Mouse (Mus musculus): ENCODE results near the gene Crybg2. TPM values are rescaled to one million over a fixed set of nuclear protein-coding genes. Genes with fewer than 3 reads are reported as not detected.

Gene Crybg2
- polyA plus RNA-seq, 1 experiment from 2014 or later: 2.8 TPM

GRCm38 (mm10) chr4:134120192-134120805, 59.7 kb downstream of the Crybg2 start:
- no peak for ATAC-seq
- Histone ChIP-seq H3K27ac (ENCODE audit: low read length) (no peak overlapping the region), H3K9ac (replicated peaks; ENCODE audit: low read depth) (no peak overlapping the region), H3K9me3 (ENCODE audit: low read length) (no peaks in the 10 kb centered on the region), H3K4me2 (replicated peaks; ENCODE audit: low read depth, low read length) (no peak overlapping the region), H3K36me3 (ENCODE audit: insufficient read depth, low read length) (no peaks in the 10 kb centered on the region), H3K27me3 (replicated peaks; ENCODE audit: insufficient read depth, low read length) (no peaks in the 10 kb centered on the region), H3K4me3 (ENCODE audit: low read depth, low read length) (no peak overlapping the region), H3K4me1 (ENCODE audit: insufficient read depth, low read depth, low read length) (no peaks in the 10 kb centered on the region)
- TF ChIP-seq EP300 (IDR thresholded peaks at IDR 0.05) (no peak), CTCF (IDR thresholded peaks at IDR 0.05) (no peak)
- 76% methylated on average over 6 of the region's 6 CpGs for WGBS
- DNase-seq (ENCODE audit: low spot score): no peak

- Histone ChIP-seq H3K4me3 (ENCODE audit: low read depth, low read length) (no peak overlapping the region), H3K9ac (replicated peaks; ENCODE audit: low read depth) (no peak overlapping the region), H3K9me3 (ENCODE audit: low read length) (no peaks in the 10 kb centered on the region), H3K27me3 (replicated peaks; ENCODE audit: insufficient read depth, low read length) (no peaks in the 10 kb centered on the region), H3K27ac (ENCODE audit: low read length) (no peak overlapping the region), H3K4me2 (replicated peaks; ENCODE audit: low read depth, low read length) (no peak overlapping the region), H3K4me1 (ENCODE audit: insufficient read depth, low read depth, low read length) (no peaks in the 10 kb centered on the region), H3K36me3 (ENCODE audit: insufficient read depth, low read length) (no peaks in the 10 kb centered on the region)
- DNase-seq (ENCODE audit: low spot score): no peak
- no peak for ATAC-seq
- WGBS: 74% methylated on average over 4 of the region's 4 CpGs
- no peak for TF ChIP-seq CTCF (IDR thresholded peaks at IDR 0.05)
- no peak for TF ChIP-seq EP300 (IDR thresholded peaks at IDR 0.05)
These were observed 60.3 kb downstream of the Crybg2 start for GRCm38 (mm10) chr4:134120916-134121315.

- TF ChIP-seq EP300 (IDR thresholded peaks at IDR 0.05): no peak
- TF ChIP-seq CTCF (IDR thresholded peaks at IDR 0.05): no peak
- no peaks in the 10 kb centered on the region for H3K9me3 ChIP-seq (ENCODE audit: low read length)
- H3K27ac ChIP-seq (ENCODE audit: low read length): no peak overlapping the region
- no peaks in the 10 kb centered on the region for H3K27me3 ChIP-seq (replicated peaks; ENCODE audit: insufficient read depth, low read length)
- ATAC-seq: no peak
- no peaks in the 10 kb centered on the region for H3K36me3 ChIP-seq (ENCODE audit: insufficient read depth, low read length)
- H3K4me3 ChIP-seq (ENCODE audit: low read depth, low read length): no peak overlapping the region
- WGBS: 40% methylated on average over 4 of the region's 4 CpGs
- H3K9ac ChIP-seq (replicated peaks; ENCODE audit: low read depth): no peak overlapping the region
- H3K4me1 ChIP-seq (ENCODE audit: insufficient read depth, low read depth, low read length): no peaks in the 10 kb centered on the region
- H3K4me2 ChIP-seq (replicated peaks; ENCODE audit: low read depth, low read length): no peak overlapping the region
- no peak for DNase-seq (ENCODE audit: low spot score)
These were observed 61.0 kb downstream of the Crybg2 start for GRCm38 (mm10) chr4:134121571-134121970.

- H3K9me3 ChIP-seq (ENCODE audit: low read length): no peaks in the 10 kb centered on the region
- no peak for TF ChIP-seq CTCF (IDR thresholded peaks at IDR 0.05)
- no peak for TF ChIP-seq EP300 (IDR thresholded peaks at IDR 0.05)
- H3K36me3 ChIP-seq (ENCODE audit: insufficient read depth, low read length): no peaks in the 10 kb centered on the region
- ATAC-seq (no peak), DNase-seq (ENCODE audit: low spot score) (no peak)
- H3K27ac ChIP-seq (ENCODE audit: low read length): no peak overlapping the region
- H3K4me3 ChIP-seq (ENCODE audit: low read depth, low read length): no peak overlapping the region
- H3K4me2 ChIP-seq (replicated peaks; ENCODE audit: low read depth, low read length): no peak overlapping the region
- WGBS: 37% methylated on average over 3 of the region's 3 CpGs
- H3K4me1 ChIP-seq (ENCODE audit: insufficient read depth, low read depth, low read length): no peaks in the 10 kb centered on the region
- no peak overlapping the region for H3K9ac ChIP-seq (replicated peaks; ENCODE audit: low read depth)
- H3K27me3 ChIP-seq (replicated peaks; ENCODE audit: insufficient read depth, low read length): no peaks in the 10 kb centered on the region
These were observed 61.7 kb downstream of the Crybg2 start for GRCm38 (mm10) chr4:134122281-134122680.

GRCm38 (mm10) chr4:134123147-134123546, 62.5 kb downstream of the Crybg2 start:
- Histone ChIP-seq H3K4me3 (ENCODE audit: low read depth, low read length) (no peak overlapping the region), H3K4me2 (replicated peaks; ENCODE audit: low read depth, low read length) (no peak overlapping the region), H3K9me3 (ENCODE audit: low read length) (no peaks in the 10 kb centered on the region), H3K9ac (replicated peaks; ENCODE audit: low read depth) (no peak overlapping the region), H3K36me3 (ENCODE audit: insufficient read depth, low read length) (no peaks in the 10 kb centered on the region), H3K4me1 (ENCODE audit: insufficient read depth, low read depth, low read length) (peaks cover 4% of the 10 kb centered on the region; the same call in 1 of the 2 replicates), H3K27ac (ENCODE audit: low read length) (no peak overlapping the region), H3K27me3 (replicated peaks; ENCODE audit: insufficient read depth, low read length) (no peaks in the 10 kb centered on the region)
- DNase-seq (ENCODE audit: low spot score): no peak
- no peak for ATAC-seq
- WGBS: 94% methylated on average over 6 of the region's 6 CpGs
- no peak for TF ChIP-seq CTCF (IDR thresholded peaks at IDR 0.05)

GRCm38 (mm10) chr4:134123680-134124551, 63.3 kb downstream of the Crybg2 start:
- Histone ChIP-seq H3K9me3 (ENCODE audit: low read length) (no peaks in the 10 kb centered on the region), H3K4me3 (ENCODE audit: low read depth, low read length) (no peak overlapping the region), H3K4me2 (replicated peaks; ENCODE audit: low read depth, low read length) (no peak overlapping the region), H3K27me3 (replicated peaks; ENCODE audit: insufficient read depth, low read length) (no peaks in the 10 kb centered on the region), H3K36me3 (ENCODE audit: insufficient read depth, low read length) (no peaks in the 10 kb centered on the region), H3K27ac (ENCODE audit: low read length) (no peak overlapping the region), H3K9ac (replicated peaks; ENCODE audit: low read depth) (no peak overlapping the region), H3K4me1 (ENCODE audit: insufficient read depth, low read depth, low read length) (peaks cover 4% of the 10 kb centered on the region; the same call in 1 of the 2 replicates)
- DNase-seq (ENCODE audit: low spot score) (peak; percentile 66), ATAC-seq (no peak)
- TF ChIP-seq CTCF (IDR thresholded peaks at IDR 0.05) (peak; percentile 96), EP300 (IDR thresholded peaks at IDR 0.05) (no peak)
- 17% methylated on average over 17 of the region's 17 CpGs for WGBS

All from lung, postnatal 0 days (tissue).